Mouse (Mus musculus): ENCODE data around the gene Enpp4. TPM values are rescaled to one million over a fixed set of nuclear protein-coding genes. Genes with fewer than 3 reads are reported as not detected.

Enpp4 gene
- polyA plus RNA-seq (2015; fragmentation: Nextera tagmentation; extraction: Ambion mirVana): 4.8 and 5.1 TPM in 2 replicates

DNA sequence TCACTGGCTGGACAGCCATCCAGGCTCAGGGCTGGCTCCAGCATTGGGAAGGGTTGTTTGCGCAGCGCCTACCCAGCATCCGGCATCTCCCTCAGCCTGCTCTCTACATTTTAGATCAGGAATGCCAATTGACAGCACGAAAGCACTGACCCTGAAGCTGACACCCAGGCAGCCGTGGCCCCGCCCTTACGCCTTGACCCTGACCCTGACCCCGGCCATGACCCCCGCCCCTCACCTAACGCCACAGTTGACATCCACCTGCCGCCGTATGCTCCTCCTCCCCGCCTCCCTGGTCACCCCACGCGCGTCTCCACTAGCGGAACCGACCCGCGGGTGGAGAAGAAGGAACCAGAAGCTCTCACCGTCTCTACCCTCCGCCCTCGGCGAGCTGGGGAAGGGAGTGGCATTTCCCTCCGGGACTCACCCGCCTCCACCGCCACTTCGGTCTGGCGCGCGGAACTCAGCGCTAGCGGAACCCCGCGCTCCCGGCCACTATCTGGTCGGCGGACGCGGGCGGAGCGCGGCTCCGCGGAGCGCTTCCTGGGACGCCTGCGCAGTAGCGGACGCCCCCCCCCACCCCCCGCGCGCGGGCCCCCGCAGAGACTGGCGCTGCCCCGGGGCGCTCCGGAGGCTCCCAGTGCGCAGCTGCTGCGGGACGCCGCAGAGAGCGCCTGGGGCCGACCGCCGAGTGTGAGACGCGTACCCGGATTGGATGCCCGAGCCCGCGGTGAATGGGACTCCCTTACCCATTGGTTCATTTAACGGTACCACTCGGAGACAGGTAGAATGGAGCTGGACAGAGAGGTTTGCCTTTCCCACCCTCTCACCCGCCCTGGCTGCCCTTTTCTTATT, at the start of gene Enpp4:
TSS of gene Enpp4 (minus strand) at position 523 of the 852 bp plus-strand sequence.

DNA sequence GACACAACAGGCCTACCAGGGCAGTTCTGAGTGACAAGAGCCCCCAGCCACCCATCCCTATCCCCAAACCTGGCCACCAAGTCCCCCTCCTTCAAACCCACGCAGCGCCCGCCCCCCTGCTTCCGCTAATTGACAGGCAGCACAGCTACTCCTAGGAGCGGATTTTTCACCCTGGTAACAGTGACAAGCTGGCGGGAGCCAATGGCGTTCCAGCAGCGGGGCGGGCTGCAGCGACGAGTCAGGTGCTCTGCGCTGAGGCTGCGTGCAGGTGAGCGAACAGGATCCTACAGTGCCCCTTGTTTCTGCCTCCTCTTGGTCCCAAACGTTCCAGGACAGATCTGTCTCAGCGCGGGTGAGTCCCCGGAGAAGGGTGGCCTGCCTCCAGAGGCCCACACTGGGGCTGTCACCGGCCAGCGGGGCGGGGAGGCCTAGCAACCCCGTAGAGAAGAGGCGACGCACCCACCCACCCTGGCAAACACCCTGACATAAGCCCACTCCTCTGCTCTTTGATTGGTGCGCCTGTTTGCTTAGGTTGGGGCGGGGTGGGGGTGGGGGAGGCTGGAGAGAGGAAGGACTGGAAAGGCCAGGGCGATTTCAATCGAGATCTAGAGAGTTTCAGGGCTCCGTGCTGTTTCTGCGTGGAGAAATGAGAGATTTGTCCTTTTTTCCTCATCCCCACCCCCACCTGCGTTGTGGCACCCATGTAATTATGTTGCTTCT, 26.8 kb downstream of the Enpp4 start, which contains the start of gene Enpp5:
TSS of gene Enpp5 (plus strand) at position 183 of the 720 bp plus-strand sequence.

Other genes starting within 250 kb of the Enpp4 start
- 27.1 and 34.2 TPM in 2 replicates for gene Enpp5, start 27.0 kb downstream of the Enpp4 start, polyA plus RNA-seq (2015; fragmentation: Nextera tagmentation; extraction: Ambion mirVana)
- gene Clic5, start 82.8 kb upstream of the Enpp4 start, polyA plus RNA-seq (2015; fragmentation: Nextera tagmentation; extraction: Ambion mirVana): 0.74 and 0.92 TPM in 2 replicates